Mouse (Mus musculus) left cerebral cortex, adult 18-20 months (tissue): Measurements from ENCODE around the gene Ralbp1. TPM values are rescaled to one million over a fixed set of nuclear protein-coding genes. Genes with fewer than 3 reads are reported as not detected.

Experiments
- DNase-seq, 2 experiments: peaks; one replicate each; pipeline ENCODE4 v3.0.0; 2021 to 2022; ENCODE audit warnings: low spot score in 2 of 2, mixed read lengths in 1 of 2
- total RNA-seq, 2 experiments: library from RNA; stranded (reverse); gene quantifications; 2 replicates each; pipeline ENCODE4 v1.2.3; 2021

Gene Ralbp1
- total RNA-seq, 2 experiments from 2014 or later = 66.9 to 74.0 TPM

DNA sequence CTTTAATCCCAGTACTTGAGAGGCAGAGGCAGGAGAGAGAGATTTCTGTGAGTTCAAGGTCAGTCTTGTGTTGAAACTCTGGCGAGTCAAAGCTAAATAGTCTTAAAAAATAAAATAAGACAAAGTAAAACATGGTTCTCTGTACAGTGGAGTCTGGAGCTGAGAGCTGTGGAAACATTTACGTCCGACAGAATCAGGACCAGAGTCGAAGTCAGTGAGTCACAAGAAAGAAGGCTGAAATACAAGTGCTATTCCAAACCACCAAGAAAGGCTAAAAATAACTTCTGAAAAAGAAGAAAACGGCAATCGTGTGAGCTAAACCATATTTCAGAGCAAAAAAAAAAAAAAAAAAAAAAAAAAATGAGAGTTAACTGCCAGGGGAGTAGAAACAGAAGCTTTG lies 16.7 kb upstream of the Ralbp1 start:
- DNase-seq = no peak

DNA sequence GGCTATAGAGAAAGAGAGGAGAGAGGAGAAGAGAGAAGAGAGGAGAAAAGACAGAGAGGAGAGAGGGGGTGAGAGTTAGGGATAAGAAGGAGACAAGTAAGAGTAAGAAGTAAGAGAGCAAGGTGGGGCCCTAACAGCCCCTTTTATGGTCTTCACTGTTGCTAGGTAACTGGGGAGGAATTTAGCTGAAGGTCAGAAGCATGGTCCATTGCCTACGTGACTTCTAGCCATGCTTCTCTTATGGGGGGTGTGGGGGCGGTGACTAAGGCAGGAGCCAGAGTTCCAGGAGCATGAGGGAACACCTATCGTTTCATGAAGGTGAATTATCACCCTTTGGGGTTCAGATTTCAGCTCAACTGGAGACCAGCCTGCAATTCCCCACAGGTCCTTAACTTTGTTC lies 10.4 kb upstream of the Ralbp1 start:
- no peak for DNase-seq

DNA sequence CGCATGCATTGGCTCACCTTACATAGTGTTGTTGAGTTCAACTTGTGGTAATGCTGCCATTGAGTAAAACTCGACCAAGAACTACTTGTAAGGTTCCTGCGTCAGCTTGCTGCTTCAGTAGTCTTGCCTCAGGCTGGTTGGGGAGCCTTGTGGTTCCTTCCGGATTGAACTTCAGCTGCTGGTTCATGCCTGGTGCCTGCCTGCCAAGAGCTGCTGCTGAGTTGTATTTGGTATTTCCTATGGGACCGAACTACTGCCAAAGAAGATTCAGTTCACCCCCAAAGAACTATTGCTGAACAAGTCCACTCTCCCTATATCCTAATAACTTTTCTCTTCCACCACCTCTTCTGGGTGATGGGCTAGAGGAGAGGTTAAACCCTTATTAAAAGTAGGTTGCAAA lies 3.9 kb upstream of the Ralbp1 start:
- DNase-seq = no peak

DNA sequence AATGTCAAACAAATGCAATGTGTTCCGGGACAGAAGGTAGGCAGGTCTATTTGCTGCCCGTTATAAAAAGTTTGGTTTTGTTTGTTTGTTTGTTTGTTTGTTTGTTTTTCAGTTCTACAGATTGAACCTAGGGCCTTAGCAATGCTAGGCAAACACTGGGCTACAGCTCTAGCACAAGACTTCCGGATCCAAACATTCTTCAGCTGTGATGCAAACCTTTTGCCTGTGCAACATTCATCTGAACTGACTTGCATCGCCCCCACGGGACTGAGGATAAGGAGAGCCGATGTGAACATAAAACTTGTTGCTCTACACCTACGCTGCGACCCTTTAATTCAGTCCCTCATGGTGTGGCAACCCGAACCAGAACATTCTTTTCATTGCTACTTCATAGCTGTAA lies 973 bp upstream of the Ralbp1 start:
- no peak for DNase-seq

DNA sequence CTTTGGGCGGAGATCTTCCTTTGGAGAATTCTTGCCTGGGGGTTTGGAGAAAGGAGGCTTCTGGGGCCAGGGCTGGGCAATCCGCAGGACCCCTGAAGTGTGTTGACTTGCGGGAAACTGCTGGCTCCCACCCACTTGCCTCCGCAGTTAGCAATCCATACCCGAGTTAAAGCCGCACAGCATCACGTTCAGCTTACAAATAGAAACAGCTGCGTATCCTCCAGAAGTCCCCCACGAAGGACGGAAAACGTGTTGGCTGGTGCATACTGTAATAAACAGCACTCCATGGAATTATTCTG lies 251 bp downstream of the Ralbp1 start:
- no peak for DNase-seq

DNA sequence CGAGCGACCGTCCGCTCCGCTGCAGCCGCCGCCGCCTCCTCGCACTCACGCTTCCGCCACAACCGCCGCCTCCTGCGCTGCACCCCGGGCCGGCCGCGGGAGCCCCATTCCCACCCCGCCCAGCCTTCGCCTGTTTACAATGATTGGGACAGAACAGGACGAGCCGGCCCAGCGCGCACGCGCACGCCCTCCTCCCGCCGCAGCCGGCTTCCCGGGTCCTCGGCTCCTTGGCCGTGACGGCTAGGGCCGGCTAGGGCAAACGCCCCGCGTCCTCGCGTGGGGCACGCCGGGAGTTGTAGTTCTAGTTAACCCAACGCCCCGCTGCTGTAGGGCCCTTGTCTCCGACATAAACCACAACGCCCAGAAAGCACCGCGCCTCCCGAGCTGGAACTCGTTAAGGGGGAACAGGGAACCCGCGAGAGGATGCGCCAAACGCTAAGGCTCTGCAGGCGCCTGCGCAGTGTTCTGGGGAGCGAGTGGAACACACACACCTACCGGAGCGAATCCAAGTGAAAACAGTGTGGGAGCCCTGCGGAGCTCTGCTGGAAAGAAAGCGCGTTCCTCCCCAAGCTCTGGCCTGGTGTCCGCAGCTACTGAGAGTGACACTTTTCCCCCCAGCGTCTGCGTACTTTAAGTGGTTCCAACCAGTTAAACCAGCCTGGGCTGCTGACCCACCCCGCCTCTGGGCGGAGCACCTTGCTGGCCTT lies 754 bp downstream of the Ralbp1 start:
- peak; percentile 99 to 100 for DNase-seq

DNA sequence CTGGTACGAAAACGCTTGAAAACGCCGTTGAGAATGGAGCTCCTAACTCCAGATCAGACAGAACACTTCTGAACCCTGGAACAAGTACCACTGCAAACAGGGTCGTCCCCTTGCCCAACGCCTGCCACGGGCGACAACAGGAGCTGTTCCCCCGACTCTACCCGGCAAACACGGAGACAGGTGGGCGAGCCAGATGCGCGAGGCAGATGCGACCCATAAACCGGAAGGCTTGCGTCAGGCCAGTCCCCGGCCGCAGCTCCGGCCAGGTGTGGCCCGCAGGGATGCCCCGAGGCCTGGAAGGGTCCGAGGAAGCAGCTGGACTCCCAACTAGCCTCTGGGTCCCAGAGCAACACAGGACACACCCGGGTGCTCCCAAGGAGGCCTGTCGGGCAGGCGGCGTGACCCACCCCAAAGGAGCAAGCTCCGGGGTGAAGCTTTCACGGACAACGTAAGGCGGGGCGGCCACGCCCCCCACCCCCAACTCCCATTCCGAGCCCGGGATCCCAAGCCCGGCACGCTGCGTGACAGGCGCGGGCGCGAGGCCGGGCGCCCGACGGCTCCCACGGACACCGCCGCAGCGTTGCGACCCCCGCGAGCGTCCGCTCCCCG lies 1.4 kb downstream of the Ralbp1 start:
- peak; percentile 25 to 45 for DNase-seq

DNA sequence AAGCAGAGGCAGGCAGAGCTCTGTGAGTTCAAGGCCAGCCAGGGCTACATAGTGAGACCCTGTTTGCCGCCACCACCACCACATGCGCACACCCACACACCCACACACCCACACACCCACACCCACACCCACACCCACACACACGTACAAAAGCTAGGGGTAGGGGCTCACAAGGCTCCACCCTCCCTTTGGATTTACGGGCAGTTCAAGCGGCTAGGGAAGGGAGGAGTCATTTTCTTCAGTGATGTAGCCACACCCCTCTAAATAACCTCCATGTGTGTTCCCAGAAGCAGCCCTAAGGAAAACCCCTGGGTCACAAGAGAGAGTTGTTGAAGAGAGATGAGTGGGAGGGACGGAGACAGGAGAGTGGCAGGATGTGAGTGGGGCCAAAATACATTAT lies 8.6 kb downstream of the Ralbp1 start:
- no peak for DNase-seq

DNA sequence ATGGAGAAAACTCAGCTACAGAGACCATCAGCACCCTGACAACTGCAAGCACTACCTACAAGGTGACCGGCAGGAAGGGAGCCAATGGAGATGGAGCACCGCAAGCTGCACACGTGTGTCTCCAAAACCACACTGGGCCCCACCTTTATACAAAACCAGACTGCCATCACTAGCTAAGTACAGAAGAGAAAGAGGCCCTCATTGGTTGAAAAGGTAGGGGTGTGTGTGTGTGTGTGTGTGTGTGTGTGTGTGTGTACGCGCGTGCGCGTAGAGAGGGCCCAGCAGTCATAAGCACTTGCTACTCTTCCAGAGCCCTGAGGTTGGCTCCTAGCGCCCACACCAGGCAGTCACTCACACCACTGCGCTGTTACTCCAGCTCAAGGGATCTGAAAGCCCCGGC lies 11.8 kb downstream of the Ralbp1 start:
- no peak for DNase-seq

DNA sequence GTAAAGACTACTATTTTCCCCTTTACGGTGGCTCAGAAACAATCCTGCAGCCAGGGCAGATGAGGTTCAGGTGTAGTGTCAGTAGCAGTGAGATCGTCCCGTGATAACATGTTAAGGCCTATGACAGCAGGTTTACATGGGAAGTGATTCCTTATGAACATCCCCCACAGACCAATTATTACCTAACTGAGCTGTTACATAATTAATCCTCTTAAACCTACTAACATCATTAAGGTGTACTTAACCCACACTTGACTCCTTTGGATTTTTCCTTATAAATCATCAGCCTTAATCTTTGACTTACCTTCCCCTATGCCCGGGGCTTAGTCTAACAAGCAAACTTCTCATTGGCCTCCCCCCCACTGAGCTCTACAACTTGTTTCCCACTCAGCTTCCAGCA lies 12.4 kb downstream of the Ralbp1 start:
- no peak for DNase-seq

DNA sequence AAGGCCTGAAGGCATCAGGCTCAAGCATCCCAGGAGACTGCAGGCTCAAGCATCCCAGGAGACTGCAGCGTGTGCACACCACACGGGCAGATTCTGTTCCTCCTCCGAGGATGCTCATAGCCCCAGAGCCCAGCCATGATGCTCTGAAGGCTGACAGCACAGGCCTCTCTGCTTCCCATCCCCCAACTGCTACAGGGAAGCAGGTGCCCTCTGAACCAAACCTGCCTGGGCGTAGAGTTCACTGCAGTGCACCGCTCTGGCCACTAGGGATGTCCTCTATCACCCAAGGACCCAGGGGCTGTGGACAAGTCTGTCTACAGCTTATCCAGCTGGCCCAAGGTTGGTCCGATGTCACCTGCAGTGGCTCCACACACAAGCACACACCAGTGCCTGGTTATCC lies 12.9 kb downstream of the Ralbp1 start:
- DNase-seq = no peak

DNA sequence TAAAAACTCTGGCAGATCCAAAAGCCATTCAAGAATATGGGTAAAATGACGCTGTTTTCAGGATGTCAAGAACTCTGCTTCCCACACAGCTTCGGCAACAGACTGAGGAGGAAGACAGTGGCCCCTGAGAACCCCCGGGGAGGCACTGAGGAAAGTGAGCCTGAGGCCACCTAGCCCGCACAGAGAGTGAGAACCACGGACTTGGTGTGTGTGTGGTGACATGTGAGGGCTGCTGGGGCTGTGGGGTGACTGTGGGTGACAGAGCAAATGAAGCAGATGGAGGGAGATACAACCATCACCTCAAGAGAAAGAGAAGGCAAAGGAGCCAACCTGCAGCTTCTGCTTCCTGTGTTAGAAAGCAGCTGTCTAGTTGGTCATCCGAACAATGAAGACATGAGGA lies 13.5 kb downstream of the Ralbp1 start:
- no peak for DNase-seq

DNA sequence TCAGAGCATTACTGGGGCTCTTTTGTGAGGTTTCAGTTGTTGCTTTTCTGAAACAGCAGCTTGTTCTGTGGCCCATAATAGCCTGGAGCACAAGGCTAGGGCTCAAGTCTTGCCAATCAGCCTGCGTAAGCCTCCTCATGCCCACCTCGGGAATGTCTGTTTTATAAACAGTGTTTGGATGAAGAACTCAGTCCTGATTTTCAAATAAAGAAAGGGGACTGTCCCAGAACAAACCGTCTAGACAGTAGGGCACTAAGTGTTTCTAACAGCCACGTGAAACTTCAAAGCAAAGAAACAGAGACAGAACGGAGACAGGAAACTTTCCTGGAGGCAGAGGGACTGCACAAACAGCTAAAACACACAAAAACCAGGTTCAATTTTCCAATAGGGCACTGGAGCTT lies 14.0 kb downstream of the Ralbp1 start:
- DNase-seq = no peak

DNA sequence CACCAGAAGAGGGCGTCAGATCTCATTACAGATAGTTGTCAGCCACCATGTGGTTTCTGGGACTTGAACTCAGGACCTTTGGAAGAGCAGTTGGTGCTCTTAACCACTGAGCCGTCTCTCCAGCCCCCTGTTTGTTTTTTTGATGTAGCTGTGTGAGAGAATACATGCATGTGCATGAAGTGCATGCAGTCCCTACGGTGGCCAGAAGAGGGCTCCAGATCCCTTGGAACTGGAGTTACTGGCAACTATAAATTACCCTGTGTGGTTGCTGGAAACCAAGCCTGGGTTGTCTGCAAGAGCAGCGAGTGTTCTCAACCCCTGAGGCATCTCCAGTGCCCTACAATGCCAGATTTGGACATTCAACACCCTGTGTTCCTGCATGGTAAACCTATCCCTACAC lies 15.5 kb downstream of the Ralbp1 start:
- peak in 1 of 2 experiments; percentile 72 for DNase-seq

DNA sequence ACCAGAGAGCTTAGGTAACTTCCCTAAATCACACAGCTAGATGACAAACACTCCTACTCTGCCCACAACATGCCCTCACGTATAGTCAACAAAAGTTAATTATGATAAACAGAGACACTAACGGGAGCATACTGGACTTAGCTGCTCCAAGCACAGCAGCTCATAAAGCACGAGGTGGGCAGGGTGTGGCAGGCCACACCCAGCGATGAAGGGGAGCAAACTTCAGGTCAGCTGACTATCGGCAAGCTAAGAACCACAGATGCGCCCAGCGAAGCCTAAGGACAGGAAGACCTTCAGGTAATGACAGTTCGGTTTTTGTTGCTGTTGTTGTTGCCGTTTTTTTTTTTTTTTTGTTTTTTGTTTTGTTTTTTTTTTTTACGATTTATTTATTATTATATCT lies 15.9 kb downstream of the Ralbp1 start:
- DNase-seq = no peak

DNA sequence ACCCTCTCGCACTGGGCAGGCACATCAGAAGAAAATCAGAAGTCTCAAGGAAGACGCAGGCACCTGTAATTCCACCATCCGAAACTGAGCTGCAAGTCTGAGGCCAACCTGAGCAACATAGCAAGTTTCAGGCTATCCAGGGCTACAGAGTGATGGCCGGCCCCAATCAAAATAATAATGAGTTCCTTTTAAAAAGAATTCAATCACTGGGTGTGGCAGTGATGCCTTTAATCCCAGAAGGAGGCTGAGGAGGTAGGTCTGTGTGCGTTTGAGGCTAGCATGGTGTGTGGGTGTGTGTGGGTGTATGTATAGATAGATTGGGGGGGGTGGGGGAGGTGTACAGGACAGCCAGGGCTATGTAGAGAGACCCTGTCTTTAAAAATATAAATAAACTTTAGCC lies 17.6 kb downstream of the Ralbp1 start:
- no peak for DNase-seq

DNA sequence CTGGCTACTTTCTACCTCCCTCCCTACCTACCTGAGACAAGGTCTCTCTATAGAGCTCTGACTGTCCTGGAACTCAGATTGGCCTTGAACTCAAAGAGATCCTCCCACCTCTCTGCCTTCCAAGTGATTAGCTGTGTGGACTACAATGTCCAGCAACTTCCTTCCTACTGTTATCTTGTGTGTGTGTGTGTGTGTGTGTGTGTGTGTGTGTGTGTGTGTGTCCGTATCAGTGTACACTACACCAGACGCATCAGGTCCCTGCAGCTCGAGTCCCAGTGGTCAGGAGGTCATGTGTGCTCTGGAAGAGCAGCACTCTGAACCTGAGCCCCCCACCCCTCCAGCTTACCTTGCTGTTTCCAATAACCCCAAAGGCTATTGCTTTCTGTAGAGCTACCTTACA lies 19.4 kb downstream of the Ralbp1 start:
- no peak for DNase-seq

DNA sequence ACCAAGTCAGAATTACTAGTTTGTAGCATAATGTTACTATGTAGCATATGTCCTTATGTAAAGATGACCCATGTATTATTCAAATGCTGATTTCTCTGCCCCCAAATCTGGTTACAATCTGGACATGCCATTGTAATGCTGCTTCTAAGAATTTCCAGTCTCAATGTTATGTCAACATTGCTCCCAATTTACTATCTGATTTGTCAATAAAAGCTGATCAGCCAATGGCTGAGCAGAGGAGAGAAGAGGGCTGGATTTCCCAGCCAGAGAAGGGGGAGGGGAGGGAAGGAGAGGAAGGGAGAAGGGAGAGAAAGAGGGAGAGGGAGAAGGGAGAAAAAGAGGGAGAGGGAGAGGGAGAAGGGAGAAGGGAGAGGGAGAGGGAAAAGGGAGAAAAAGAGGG lies 20.3 kb downstream of the Ralbp1 start:
- DNase-seq = no peak

DNA sequence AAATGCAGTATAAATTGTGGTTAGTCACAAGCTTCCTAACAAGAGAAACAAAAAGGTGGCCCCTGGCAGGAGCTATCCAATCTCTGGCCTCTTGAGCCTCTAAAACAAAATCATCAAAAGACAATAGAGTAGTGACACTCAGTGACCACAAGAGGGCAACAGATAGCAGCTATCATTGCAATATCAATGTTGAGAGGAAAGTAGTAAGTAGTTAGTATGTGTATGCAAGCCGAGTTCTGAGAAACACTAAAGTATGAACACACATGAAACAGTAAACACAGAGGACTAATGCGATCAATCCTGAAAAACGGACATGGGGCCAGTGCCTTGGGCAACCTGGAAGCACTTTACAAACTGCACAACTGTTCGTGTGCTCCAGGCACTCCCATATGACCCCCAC lies 20.9 kb downstream of the Ralbp1 start:
- no peak for DNase-seq

DNA sequence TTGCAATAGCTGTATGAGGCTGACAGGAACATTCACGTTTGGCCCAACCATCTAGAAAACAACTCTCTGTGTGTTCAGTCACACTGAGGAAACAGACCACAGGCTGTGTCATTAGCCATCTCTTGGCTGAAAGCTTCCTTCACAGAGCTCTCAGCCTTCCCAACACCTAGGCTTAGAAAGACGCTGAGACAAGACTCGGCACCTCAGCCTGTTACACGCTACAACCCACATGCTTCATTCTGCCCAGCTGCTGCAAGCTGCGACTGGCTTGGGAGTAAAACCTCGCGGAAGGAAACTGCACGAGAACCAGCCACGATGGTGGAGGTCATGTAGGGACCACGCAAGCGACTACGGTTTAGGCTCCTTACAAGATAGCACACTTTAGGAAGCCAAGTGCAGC lies 21.8 kb downstream of the Ralbp1 start:
- DNase-seq = no peak

DNA sequence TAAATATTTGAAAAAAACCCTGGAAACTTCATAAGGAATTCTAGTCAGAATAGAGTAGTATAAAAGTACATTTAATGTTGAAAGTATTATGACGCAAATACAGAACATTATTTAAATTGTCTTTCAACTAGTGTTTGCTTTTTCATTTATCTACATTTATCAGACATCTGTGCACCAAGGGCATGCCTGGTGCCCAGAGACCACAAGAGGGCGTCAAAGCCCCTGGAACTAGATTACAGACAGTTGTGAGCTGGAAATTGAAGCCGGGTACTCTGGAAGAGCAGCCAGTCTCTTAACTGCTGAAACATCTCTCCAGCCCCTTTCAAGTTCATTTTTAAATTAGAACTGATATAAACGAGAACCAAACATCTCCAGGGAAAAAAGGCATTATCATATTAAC lies 23.0 kb downstream of the Ralbp1 start:
- peak in 1 of 2 experiments; percentile 29 for DNase-seq

DNA sequence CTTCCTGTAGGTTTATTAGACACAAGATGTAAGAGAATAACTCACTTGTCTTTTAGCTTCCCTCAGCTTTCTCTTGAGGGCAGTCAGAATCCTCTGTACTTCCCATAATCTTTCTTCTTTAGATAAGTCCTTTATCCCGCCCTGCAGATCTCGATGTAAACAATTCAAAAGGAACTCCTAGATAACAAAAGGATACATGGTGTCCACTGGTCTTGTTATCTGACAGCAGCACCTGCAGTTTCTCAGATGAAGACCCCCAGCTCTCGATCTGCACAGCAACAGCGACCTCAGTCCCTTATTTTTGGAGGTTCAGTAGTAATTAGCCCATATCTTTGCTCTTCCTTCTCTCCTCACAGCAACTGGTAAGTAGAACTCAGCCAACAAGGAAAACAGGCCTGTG lies 28.0 kb downstream of the Ralbp1 start:
- DNase-seq = no peak

DNA sequence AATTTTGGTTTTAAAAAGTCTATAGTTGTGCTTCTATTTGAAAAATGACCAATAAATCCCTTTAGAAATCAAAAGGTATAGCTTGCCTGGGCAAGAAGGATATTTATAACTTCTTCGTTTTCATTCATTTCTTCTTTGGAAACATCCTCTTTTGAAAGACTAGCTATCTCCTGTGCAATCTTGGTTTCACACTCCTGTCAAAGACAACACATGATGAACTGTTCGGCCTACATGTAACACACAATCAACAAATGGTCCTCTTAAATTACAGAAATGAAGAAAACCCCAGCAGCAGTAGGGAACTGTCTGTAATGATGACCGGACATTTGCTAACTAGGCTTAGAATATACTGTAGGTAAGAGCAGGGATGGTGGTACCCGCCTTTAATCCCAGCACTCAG lies 31.6 kb downstream of the Ralbp1 start:
- no peak for DNase-seq

DNA sequence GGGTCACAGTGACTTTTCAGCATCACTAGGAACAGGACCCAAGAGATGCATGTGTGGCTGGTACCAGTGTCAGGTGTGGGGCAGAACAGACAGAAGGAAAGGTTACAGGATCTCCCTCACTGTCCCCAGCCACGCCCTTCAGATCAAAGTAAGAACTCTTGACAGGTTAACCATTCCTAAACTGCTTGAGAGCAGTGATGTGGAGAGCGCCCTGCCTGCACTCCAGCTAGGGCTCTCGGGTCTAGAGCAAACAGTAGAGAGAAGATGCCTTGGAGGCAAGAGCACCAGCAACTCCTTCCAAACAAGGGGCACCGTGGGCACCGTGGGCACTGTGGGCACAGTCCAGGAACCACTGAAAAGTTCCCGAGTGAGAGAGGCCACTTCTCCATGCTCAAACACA lies 32.3 kb downstream of the Ralbp1 start:
- DNase-seq = no peak
